Mouse (Mus musculus) intestine, postnatal 0 days (tissue): Measurements from ENCODE around the gene Ccdc17. TPM values are rescaled to one million over a fixed set of nuclear protein-coding genes. Genes with fewer than 3 reads are reported as not detected.

Source experiments
- ATAC-seq: fragments of 200-750 bp; cut with Nextera tagmentation; 2 replicates; pipeline ENCODE4 v1.8.0; 2017; ENCODE audit warnings: mild to moderate bottlenecking, moderate TSS enrichment, moderate library complexity
- H3K27ac ChIP-seq: fragments of 300-500 bp; sonication (generic); 2 replicates; pipeline ENCODE4 v1.5.1; 2014; ENCODE audit warnings: mild to moderate bottlenecking, low read depth, low read length, moderate library complexity
- H3K27me3 ChIP-seq: fragments of 300-500 bp; sonication (generic); replicated peaks from 2 replicates; pipeline ENCODE4 v1.6.1; 2014; ENCODE audit warnings: low read length, mixed read lengths; ENCODE audit not compliant: control insufficient read depth, insufficient read depth
- H3K36me3 ChIP-seq: fragments of 300-500 bp; sonication (generic); 2 replicates; pipeline ENCODE4 v1.6.1; 2014; ENCODE audit warnings: mild to moderate bottlenecking, moderate library complexity; ENCODE audit not compliant: control insufficient read depth, insufficient read depth
- H3K4me1 ChIP-seq: fragments of 300-500 bp; sonication (generic); replicated peaks from 2 replicates; pipeline ENCODE4 v1.6.1; 2014; ENCODE audit warnings: antibody characterized with exemption, low read length, mixed read lengths; ENCODE audit not compliant: control insufficient read depth, insufficient read depth
- H3K4me2 ChIP-seq: fragments of 300-500 bp; sonication (generic); replicated peaks from 2 replicates; pipeline ENCODE4 v1.6.1; 2014; ENCODE audit warnings: low read depth, mild to moderate bottlenecking, moderate library complexity
- H3K4me3 ChIP-seq: fragments of 300-500 bp; sonication (generic); 2 replicates; pipeline ENCODE4 v1.5.1; 2014; ENCODE audit warnings: low read depth, low read length
- H3K9ac ChIP-seq: fragments of 300-500 bp; sonication (generic); 2 replicates; pipeline ENCODE4 v1.6.1; 2014; ENCODE audit warnings: mild to moderate bottlenecking, low read depth, low read length
- H3K9me3 ChIP-seq: fragments of 300-500 bp; sonication (generic); 2 replicates; pipeline ENCODE4 v1.6.1; 2016; ENCODE audit warnings: mixed run types; ENCODE audit not compliant: control insufficient read depth
- CTCF ChIP-seq: sonication (generic); IDR thresholded peaks from 2 replicates; pipeline ENCODE4 v1.5.1; 2016; ENCODE audit warnings: low read depth, mild to moderate bottlenecking, control low read depth, antibody characterized with exemption, moderate library complexity
- WGBS: fragments of 180-500 bp; shearing (Covaris S2); extraction: QIAGEN DNeasy Blood & Tissue Kit; methylation state at CpG from one replicate; pipeline ENCODE4 v1.1.7; 2014; 5-methylcytosine and 5-hydroxymethylcytosine counted together
- polyA plus RNA-seq: library from polyadenylated mRNA; unstranded; fragments of >200 nt; fragmentation: Nextera tagmentation; extraction: Ambion mirVana; gene quantifications from 2 replicates; pipeline ENCODE4 v1.2.1, GENCODE M21; 2015

Gene Ccdc17
- polyA plus RNA-seq: 4.1 and 6.1 TPM in 2 replicates

DNA sequence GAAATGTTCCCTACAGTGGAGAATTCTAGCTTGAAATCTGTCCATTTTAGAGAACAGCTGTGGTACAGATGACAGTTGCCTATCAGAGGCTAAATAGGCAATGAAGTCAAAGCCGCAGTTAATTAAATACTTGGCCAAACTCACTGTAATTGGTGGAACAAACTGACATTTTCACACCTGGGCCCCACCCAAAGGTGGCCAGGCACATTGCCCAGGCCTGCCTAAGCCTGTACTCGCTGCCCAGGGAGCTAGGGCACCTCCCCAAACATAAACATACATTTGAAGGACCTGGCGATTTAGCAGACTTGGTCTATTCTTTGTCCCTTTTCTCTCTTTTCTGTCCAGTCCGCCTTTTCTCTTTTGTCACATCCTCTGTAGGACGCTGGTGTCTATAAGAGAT is at the start of gene Ccdc17:
Ccdc17 (plus strand) TSS at position 276 of the 400 bp plus-strand sequence.
- peak within 1 kb of the TSS; percentile 85 for H3K27ac ChIP-seq
- H3K4me2 ChIP-seq: peak within 1 kb of the TSS; percentile 97
- no peak for ATAC-seq
- peaks cover 5% of the 10 kb centered on the region; the same call in 1 of the 2 replicates for H3K4me1 ChIP-seq
- H3K27me3 ChIP-seq: no peaks in the 10 kb centered on the region
- no peaks in the 10 kb centered on the region for H3K9me3 ChIP-seq
- TF ChIP-seq CTCF: no peak
- H3K36me3 ChIP-seq: peaks cover 32% of the 10 kb centered on the region
- peak within 1 kb of the TSS; percentile 53 for H3K4me3 ChIP-seq
- peak within 1 kb of the TSS; percentile 60 for H3K9ac ChIP-seq
- 20% methylated on average over 5 of the region's 5 CpGs for WGBS

DNA sequence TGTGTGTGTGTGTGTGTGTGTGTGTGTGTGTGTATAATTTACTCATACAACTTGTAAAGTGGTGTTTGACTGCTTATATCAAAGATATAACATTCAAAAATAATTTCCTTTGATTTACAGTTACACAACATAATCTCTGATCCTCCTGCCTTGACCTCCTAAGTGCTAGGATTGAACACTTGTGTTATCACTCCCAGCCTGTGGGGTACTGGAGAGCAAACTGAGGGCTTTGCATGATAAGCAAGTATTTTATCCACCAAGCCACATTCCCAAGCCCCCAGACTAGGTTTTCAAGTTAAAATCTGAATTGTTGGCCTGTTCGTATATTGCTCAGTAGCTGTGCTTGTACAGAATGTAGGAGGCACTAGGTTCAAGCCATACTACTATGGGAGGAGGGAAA is 46.0 kb upstream of the Ccdc17 start:
- Histone ChIP-seq H3K27ac (no peak overlapping the region), H3K4me2 (no peak overlapping the region), H3K27me3 (no peaks in the 10 kb centered on the region), H3K4me1 (no peaks in the 10 kb centered on the region), H3K9ac (no peak overlapping the region), H3K4me3 (no peak overlapping the region), H3K9me3 (no peaks in the 10 kb centered on the region), H3K36me3 (peaks cover 10% of the 10 kb centered on the region)
- WGBS: 86% methylated on average over 1 of the region's 1 CpGs
- ATAC-seq: no peak
- TF ChIP-seq CTCF: no peak

DNA sequence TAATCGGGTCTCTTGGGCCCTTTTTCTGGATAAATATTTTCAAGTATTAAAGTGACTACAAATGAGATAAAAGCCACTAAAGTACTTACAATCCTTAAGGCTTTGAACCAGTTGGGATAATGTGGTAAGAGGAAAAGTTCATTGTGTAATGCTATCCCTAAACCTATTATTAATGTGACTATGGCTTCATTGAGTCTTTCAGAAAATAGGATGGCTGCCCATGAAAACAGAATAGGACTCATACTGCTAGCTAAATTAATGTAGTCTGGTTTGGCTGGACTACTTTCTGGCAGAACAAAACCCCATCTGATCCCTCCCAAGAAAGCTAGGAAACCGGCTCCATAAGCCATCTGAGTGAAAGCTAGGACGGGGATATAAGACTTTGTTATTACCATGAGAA is 43.4 kb upstream of the Ccdc17 start:
- H3K9ac ChIP-seq: no peak overlapping the region
- H3K4me2 ChIP-seq: no peak overlapping the region
- no peaks in the 10 kb centered on the region for H3K9me3 ChIP-seq
- no peak overlapping the region for H3K27ac ChIP-seq
- no peak for ATAC-seq
- H3K36me3 ChIP-seq: peaks cover 10% of the 10 kb centered on the region
- H3K27me3 ChIP-seq: no peaks in the 10 kb centered on the region
- no peaks in the 10 kb centered on the region for H3K4me1 ChIP-seq
- WGBS: 87% methylated on average over 3 of the region's 3 CpGs
- no peak overlapping the region for H3K4me3 ChIP-seq
- TF ChIP-seq CTCF: no peak

DNA sequence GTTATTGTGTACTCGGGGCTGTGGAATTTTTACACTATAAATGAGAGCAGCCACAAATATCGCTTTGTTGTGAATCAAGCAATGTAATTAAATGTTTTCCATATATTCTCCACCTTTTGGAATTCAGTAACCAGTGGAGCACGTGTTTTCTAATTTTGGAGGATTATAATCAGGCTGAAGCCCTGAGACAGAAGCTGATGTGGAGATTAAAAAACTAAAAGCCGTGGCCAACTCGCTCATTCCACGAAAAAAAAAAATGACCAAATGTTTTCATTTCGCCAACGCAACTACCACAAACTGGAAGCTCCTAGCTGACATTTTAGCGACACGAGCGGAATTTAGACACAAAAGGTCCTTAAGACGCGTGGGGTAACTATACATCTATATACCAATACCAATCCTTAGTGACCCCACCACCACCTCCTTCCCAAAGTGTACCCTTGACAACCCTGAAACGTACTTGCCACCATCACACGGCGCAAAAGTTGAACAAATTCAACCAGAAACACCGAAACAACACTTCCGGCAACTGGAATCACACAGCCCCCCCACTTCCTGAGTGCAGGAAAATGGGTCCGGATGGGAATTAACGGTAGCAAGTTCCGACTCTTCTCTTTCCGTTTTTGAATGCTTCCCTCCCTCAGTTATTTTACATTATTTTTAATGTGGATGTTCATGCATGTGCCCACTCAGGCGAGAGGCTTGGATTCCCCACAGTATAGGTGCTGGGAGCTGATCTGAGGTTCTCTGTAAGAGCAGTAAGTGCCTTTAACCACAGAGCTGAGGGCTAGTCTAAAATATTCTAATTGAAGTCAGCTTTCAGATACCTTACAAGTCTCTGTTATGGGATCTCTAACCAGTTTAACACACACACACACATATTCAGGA is 40.8 kb upstream of the Ccdc17 start, which contains the start of gene Tmem69:
Tmem69 (minus strand) TSS at position 524 of the 888 bp plus-strand sequence.
- no peak for TF ChIP-seq CTCF
- Histone ChIP-seq H3K4me1 (no peaks in the 10 kb centered on the region), H3K9ac (peak within 1 kb of the TSS; percentile 86), H3K36me3 (peaks cover 10% of the 10 kb centered on the region), H3K27ac (peak within 1 kb of the TSS; percentile 97), H3K27me3 (no peaks in the 10 kb centered on the region), H3K4me3 (peak within 1 kb of the TSS; percentile 80), H3K4me2 (peak within 1 kb of the TSS; percentile 80), H3K9me3 (no peaks in the 10 kb centered on the region)
- no peak for ATAC-seq
- 3% methylated on average over 23 of the region's 23 CpGs for WGBS

DNA sequence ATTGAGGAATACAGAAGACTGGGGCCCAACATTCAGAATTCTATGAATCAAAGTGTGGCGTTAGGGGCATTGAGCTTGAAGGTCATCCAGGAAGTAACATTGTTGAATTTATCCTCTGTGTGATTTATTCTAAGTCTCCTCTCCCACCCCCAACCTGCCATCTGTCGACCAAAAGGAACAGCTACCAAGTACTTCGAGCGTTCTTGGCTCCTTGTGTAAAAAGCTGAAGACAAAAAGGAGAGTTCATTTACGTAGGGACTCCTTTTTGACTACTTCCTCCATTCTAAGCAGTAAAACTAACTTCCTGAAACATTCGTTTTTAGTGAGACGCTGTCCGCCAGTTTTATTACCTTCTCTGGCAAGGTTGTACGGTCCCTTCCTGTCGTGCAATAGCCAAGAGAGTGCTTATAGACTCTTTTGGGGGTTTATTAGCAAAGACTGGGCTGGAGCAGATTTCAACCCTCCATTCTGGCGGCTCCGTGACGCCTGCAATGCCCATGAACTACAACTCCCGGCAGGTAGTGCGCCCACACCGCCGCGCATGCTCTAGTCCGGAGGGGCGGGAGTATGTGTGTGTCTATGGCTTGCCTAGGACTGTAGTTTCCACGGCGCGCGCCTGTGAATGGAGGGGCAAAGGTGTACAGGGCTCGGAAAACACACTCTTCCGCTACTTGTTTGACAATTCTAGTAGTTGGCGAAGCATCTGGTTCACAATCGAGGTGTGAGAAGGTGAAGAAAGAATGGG is 39.7 kb upstream of the Ccdc17 start:
- peak; percentile 94 for ATAC-seq
- H3K36me3 ChIP-seq: peaks cover 10% of the 10 kb centered on the region
- WGBS: under 1% methylated on average over 28 of the region's 28 CpGs
- H3K4me1 ChIP-seq: no peaks in the 10 kb centered on the region
- peak overlapping the region; percentile 80 for H3K4me2 ChIP-seq
- peak; percentile 22; the same call in 1 of the 2 replicates for TF ChIP-seq CTCF
- peak overlapping the region; percentile 97 for H3K27ac ChIP-seq
- H3K9me3 ChIP-seq: no peaks in the 10 kb centered on the region
- peak overlapping the region; percentile 80 for H3K4me3 ChIP-seq
- H3K9ac ChIP-seq: peak overlapping the region; percentile 86
- H3K27me3 ChIP-seq: no peaks in the 10 kb centered on the region
